Mouse (Mus musculus): ENCODE measurements around the gene Ttll6. TPM values are rescaled to one million over a fixed set of nuclear protein-coding genes. Genes with fewer than 3 reads are reported as not detected.

Ttll6 gene
- polyA plus RNA-seq, 2 experiments: 0.04 TPM; not detected in 1

DNA sequence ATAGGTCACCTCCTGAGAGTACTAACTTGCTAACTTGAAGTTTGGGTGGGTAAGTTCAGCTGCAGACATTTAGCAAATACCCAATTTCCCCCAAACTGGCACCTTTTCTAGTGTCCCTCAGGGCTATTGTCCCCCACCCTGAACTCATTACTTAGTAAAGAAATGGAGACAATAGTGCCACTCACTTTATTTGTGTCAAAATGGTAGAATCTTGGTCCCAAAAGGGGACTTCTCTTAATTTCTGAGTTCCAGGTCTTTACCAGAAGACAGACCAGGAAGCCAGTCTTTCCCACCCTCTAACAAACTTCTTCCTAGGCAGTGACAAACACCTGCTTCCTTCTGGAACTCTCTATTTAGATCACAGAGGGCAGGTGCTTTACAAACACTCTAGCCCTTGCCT, 68.2 kb downstream of the Ttll6 start:
- no peaks in the 10 kb centered on the region for H3K9me3 ChIP-seq (ENCODE audit: control insufficient read depth, low read length)
- no peak overlapping the region for H3K9ac ChIP-seq (ENCODE audit: low read depth, low read length, severe bottlenecking)
- no peak overlapping the region for H3K4me3 ChIP-seq (replicated peaks; ENCODE audit: low read length)
- no peak for TF ChIP-seq POLR2A (IDR thresholded peaks at IDR 0.05; ENCODE audit: borderline replicate concordance, extremely low read depth, insufficient read depth, insufficient read length)
- peaks cover 99% of the 10 kb centered on the region for H3K27me3 ChIP-seq (ENCODE audit: control insufficient read depth, insufficient read depth, low read length)
- H3K4me1 ChIP-seq (ENCODE audit: control insufficient read depth, insufficient read depth, low read length): no peaks in the 10 kb centered on the region
- no peak for ATAC-seq (ENCODE audit: low FRiP score, low read depth)
- DNase-seq (ENCODE audit: low spot score): no peak
- H3K4me2 ChIP-seq (replicated peaks; ENCODE audit: low read depth, low read length, severe bottlenecking): no peak overlapping the region
- no peak overlapping the region for H3K27ac ChIP-seq (replicated peaks; ENCODE audit: low read depth, low read length)
- no peaks in the 10 kb centered on the region for H3K36me3 ChIP-seq (ENCODE audit: control insufficient read depth, insufficient read depth, low read length)

DNA sequence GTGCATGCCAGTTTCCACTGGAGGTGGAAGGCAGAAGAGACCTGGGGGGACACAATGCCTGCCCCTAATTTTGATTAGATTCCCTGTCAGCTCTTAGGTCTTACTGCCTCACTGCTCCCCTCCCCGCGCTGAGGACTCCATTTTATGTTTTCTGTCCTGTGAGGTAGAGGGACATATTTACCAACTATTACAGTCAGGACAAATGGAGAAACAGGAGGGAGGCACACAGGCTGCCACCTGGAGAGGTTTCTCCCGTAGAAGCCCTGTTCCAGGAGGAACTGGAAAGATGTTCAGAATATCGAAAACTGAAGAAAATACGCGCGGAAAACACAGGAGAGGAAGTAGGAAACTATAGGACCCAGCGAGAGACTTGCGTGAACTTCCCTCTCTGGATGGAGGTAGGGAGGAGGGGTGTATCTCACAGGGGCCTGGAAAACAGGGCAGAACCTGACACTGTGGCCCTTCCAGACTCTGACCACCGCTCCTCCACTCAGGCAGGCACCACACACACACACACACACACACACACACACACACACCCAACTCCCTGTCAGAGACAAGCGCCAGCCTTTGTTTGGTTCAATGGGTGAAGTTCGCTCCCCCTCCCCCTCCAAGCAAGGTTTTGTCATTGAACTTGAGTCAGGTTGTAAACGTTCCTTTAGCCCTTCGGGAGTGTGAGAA, 69.0 kb downstream of the Ttll6 start:
- H3K36me3 ChIP-seq (ENCODE audit: control insufficient read depth, insufficient read depth, low read length): no peaks in the 10 kb centered on the region
- H3K4me1 ChIP-seq (ENCODE audit: control insufficient read depth, insufficient read depth, low read length): no peaks in the 10 kb centered on the region
- H3K9me3 ChIP-seq (ENCODE audit: control insufficient read depth, low read length): no peaks in the 10 kb centered on the region
- peaks cover 99% of the 10 kb centered on the region for H3K27me3 ChIP-seq (ENCODE audit: control insufficient read depth, insufficient read depth, low read length)
- H3K4me2 ChIP-seq (replicated peaks; ENCODE audit: low read depth, low read length, severe bottlenecking): no peak overlapping the region
- H3K4me3 ChIP-seq (replicated peaks; ENCODE audit: low read length): no peak overlapping the region
- no peak for ATAC-seq (ENCODE audit: low FRiP score, low read depth)
- no peak for DNase-seq (ENCODE audit: low spot score)
- 1% methylated on average over 14 of the region's 14 CpGs for WGBS
- no peak overlapping the region for H3K9ac ChIP-seq (ENCODE audit: low read depth, low read length, severe bottlenecking)
- no peak for TF ChIP-seq POLR2A (IDR thresholded peaks at IDR 0.05; ENCODE audit: borderline replicate concordance, extremely low read depth, insufficient read depth, insufficient read length)
- no peak overlapping the region for H3K27ac ChIP-seq (replicated peaks; ENCODE audit: low read depth, low read length)

DNA sequence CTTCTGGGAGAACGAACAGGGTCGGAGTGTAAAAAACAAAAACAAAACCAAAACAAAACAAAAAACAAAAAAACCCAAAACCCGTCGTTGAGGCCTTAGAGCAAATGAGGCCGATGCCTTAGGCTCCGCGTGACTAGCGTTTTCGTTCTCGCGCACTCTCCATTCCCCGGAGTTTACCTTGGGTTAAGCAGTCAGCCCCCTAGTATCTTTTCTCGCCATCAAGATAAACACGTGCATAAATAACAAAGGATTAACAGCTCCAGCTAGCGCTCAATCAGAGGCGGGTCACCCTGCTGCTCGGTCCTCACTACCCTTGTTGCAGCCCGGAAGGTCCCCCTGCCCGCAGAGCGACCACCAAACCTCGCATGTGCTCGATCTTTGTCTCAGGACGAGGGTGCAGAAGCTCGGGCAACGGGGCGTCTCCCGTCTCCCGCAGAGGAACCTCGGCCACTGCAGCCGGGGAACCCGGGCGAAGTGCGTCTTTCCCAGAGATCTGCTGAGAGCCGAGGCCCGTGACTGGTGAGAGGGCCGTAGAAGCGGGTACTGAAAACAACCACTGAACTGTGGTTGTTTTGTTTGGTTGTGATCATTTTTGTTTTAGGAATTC, 69.7 kb downstream of the Ttll6 start:
- under 1% methylated on average over 37 of the region's 37 CpGs for WGBS
- H3K27ac ChIP-seq (replicated peaks; ENCODE audit: low read depth, low read length): no peak overlapping the region
- 0 out of 2 replicates have a peak overlapping the region, but pooled peaks have one; percentile 7 for H3K4me2 ChIP-seq (replicated peaks; ENCODE audit: low read depth, low read length, severe bottlenecking)
- ATAC-seq (ENCODE audit: low FRiP score, low read depth) (no peak), DNase-seq (ENCODE audit: low spot score) (no peak)
- H3K9me3 ChIP-seq (ENCODE audit: control insufficient read depth, low read length): no peaks in the 10 kb centered on the region
- H3K36me3 ChIP-seq (ENCODE audit: control insufficient read depth, insufficient read depth, low read length): no peaks in the 10 kb centered on the region
- no peak for TF ChIP-seq POLR2A (IDR thresholded peaks at IDR 0.05; ENCODE audit: borderline replicate concordance, extremely low read depth, insufficient read depth, insufficient read length)
- H3K27me3 ChIP-seq (ENCODE audit: control insufficient read depth, insufficient read depth, low read length): peaks cover 99% of the 10 kb centered on the region
- no peak overlapping the region for H3K4me3 ChIP-seq (replicated peaks; ENCODE audit: low read length)
- H3K9ac ChIP-seq (ENCODE audit: low read depth, low read length, severe bottlenecking): no peak overlapping the region
- H3K4me1 ChIP-seq (ENCODE audit: control insufficient read depth, insufficient read depth, low read length): no peaks in the 10 kb centered on the region

GRCm38 (mm10) chr11:96203789-96204186, 70.2 kb downstream of the Ttll6 start:
- Histone ChIP-seq H3K4me2 (replicated peaks; ENCODE audit: low read depth, low read length, severe bottlenecking) (no peak overlapping the region), H3K27me3 (ENCODE audit: control insufficient read depth, insufficient read depth, low read length) (peaks cover 99% of the 10 kb centered on the region), H3K9me3 (ENCODE audit: control insufficient read depth, low read length) (no peaks in the 10 kb centered on the region), H3K9ac (ENCODE audit: low read depth, low read length, severe bottlenecking) (no peak overlapping the region), H3K36me3 (ENCODE audit: control insufficient read depth, insufficient read depth, low read length) (no peaks in the 10 kb centered on the region), H3K4me3 (replicated peaks; ENCODE audit: low read length) (no peak overlapping the region), H3K4me1 (ENCODE audit: control insufficient read depth, insufficient read depth, low read length) (no peaks in the 10 kb centered on the region), H3K27ac (replicated peaks; ENCODE audit: low read depth, low read length) (no peak overlapping the region)
- 0% methylated on average over 16 of the region's 16 CpGs for WGBS
- TF ChIP-seq POLR2A (IDR thresholded peaks at IDR 0.05; ENCODE audit: borderline replicate concordance, extremely low read depth, insufficient read depth, insufficient read length): no peak
- DNase-seq (ENCODE audit: low spot score): no peak
- no peak for ATAC-seq (ENCODE audit: low FRiP score, low read depth)

- no peaks in the 10 kb centered on the region for H3K36me3 ChIP-seq (ENCODE audit: control insufficient read depth, insufficient read depth, low read length)
- H3K27ac ChIP-seq (replicated peaks; ENCODE audit: low read depth, low read length): no peak overlapping the region
- ATAC-seq (ENCODE audit: low FRiP score, low read depth): no peak
- H3K4me3 ChIP-seq (replicated peaks; ENCODE audit: low read length): no peak overlapping the region
- H3K9ac ChIP-seq (ENCODE audit: low read depth, low read length, severe bottlenecking): no peak overlapping the region
- WGBS: 1% methylated on average over 11 of the region's 11 CpGs
- H3K9me3 ChIP-seq (ENCODE audit: control insufficient read depth, low read length): no peaks in the 10 kb centered on the region
- no peak for TF ChIP-seq POLR2A (IDR thresholded peaks at IDR 0.05; ENCODE audit: borderline replicate concordance, extremely low read depth, insufficient read depth, insufficient read length)
- no peak for DNase-seq (ENCODE audit: low spot score)
- H3K4me2 ChIP-seq (replicated peaks; ENCODE audit: low read depth, low read length, severe bottlenecking): no peak overlapping the region
- H3K4me1 ChIP-seq (ENCODE audit: control insufficient read depth, insufficient read depth, low read length): no peaks in the 10 kb centered on the region
- peaks cover 99% of the 10 kb centered on the region for H3K27me3 ChIP-seq (ENCODE audit: control insufficient read depth, insufficient read depth, low read length)
Observed at GRCm38 (mm10) chr11:96204351-96204750, 70.8 kb downstream of the Ttll6 start.
